Mouse (Mus musculus) megakaryocyte, adult 5-6 weeks (primary cell): ENCODE measurements around the gene Gm14569. TPM values are rescaled to one million over a fixed set of nuclear protein-coding genes. Genes with fewer than 3 reads are reported as not detected.

Experiments used
- ATAC-seq: 2 replicates; pipeline ENCODE4 v1.8.0; 2016; ENCODE audit warnings: mild to moderate bottlenecking, inconsistent platforms; ENCODE audit not compliant: poor library complexity, severe bottlenecking
- total RNA-seq, 2 experiments: library from RNA; stranded (forward) in 1 of 2; stranded (reverse) in 1 of 2; fragments of 153-499, 151-499 nt in 1 of 2; fragments of 221-1000, 200-1000 nt in 1 of 2; gene quantifications; 2 replicates each; pipeline versions ENCODE4 v1.2.3 to v1.2.4; 2015 to 2017

Gm14569 gene
- total RNA-seq (2015), result not detected in 2 replicates
- total RNA-seq (2017), result not detected in 2 replicates

GRCm38 (mm10) chrX:36491730-36492129 is at the start of gene Gm14569:
Gm14569 (minus strand) TSS chrX:36491830.
- ATAC-seq, result no peak

DNA sequence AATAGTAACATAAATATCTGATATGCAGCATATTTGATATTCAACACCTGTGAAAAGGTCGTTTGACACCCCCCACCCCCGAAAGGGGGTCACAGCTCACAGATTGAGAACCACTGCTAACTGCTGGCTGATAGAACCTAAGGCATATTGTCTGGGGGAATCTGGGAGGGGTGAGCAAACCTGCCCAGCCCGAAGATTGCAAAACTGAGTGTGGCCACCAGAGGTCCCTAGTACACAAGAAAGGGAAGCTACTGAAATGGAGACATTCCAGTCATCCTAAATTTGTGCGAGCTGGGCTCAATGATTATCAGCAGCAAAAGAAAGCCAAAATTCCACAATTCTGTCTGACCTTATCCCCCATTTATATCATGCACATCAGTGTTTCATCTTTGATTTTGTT is 42.9 kb upstream of the Gm14569 start:
- no peak for ATAC-seq

GRCm38 (mm10) chrX:36533744-36534143 is 42.1 kb upstream of the Gm14569 start:
- ATAC-seq, result no peak

- ATAC-seq, result no peak
Measured at GRCm38 (mm10) chrX:36530251-36530650, 38.6 kb upstream of the Gm14569 start.

GRCm38 (mm10) chrX:36523729-36524128 is 32.1 kb upstream of the Gm14569 start:
- no peak for ATAC-seq

GRCm38 (mm10) chrX:36513726-36514125 is 22.1 kb upstream of the Gm14569 start:
- no peak for ATAC-seq

- ATAC-seq, result no peak
Measured at GRCm38 (mm10) chrX:36513231-36513630, 21.6 kb upstream of the Gm14569 start.

- ATAC-seq, result no peak
Measured at GRCm38 (mm10) chrX:36506863-36507262, 15.2 kb upstream of the Gm14569 start.

DNA sequence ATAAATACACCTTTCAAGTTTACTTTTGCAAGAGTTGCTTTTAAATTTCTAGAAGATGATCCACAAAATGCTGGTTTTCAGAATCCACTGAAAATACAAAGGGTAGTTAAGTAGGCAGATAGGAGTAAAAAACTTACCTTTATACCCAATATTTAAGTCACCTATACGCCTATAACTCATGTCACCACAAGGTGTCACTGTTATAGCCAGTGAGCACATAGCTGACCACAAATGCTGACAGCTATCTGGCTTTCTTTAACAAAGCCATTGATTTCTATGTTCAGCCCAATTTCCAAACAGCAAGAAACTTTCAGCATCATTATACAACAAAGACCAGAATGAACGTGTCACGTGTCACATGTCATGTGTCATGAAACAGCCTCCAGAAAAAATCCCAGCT is 2.1 kb downstream of the Gm14569 start:
- ATAC-seq, result no peak

GRCm38 (mm10) chrX:36487996-36488395 is 3.6 kb downstream of the Gm14569 start:
- ATAC-seq, result no peak

DNA sequence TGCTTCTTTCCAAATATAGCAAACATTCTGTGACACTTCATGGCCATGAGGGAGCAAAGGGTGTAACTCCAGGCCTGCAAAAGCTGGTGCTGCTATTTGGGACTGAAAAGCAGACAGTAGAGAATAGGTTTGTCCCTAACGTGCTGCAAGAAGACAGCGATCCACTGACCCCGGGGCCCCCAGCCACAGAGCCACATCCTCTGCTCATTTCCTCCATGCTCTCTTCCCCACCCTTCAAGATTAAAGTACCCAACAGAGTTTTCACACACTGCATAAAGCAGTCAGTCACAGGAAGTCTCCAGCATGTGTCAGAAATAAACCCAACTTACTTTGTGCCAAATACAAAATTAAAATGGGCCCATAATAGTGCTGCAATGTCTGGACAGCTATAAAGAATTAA is 16.8 kb downstream of the Gm14569 start:
- peak; percentile 35; the same call in 1 of the 2 replicates for ATAC-seq

DNA sequence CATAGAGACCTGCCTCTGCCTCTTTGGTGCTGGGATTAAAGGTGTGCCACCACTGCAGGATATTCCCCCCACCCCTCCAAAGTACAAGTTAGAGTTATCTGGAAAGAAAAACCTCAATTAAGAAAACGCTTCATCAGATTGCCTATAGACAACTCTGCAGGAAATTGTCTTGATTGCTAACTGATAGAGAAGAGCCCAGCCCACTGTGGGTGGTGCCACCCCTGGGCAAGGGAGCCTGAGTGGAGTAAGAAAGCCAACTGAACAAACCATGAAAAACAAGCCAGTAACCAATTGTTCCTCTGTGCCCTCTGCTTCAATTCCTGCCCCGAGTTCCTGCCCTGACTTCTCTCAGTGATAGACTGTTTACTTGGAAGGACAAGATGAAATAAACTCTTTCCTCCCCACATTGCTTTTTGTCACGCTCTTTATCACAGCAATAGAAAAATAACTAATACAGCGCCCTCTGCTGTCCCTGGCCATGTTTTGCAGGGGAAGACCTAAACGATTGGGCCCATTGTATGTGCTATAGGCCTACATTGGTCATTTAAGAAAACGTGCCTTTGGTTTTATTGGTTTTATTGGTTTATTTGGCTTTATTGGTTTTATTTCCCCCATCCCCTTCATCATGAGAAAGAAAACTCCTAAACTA is 17.4 kb downstream of the Gm14569 start:
- peak; percentile 24; the same call in 1 of the 2 replicates for ATAC-seq

- no peak for ATAC-seq
Measured at GRCm38 (mm10) chrX:36456031-36456430, 35.6 kb downstream of the Gm14569 start.

GRCm38 (mm10) chrX:36437932-36438331 is 53.7 kb downstream of the Gm14569 start:
- no peak for ATAC-seq

DNA sequence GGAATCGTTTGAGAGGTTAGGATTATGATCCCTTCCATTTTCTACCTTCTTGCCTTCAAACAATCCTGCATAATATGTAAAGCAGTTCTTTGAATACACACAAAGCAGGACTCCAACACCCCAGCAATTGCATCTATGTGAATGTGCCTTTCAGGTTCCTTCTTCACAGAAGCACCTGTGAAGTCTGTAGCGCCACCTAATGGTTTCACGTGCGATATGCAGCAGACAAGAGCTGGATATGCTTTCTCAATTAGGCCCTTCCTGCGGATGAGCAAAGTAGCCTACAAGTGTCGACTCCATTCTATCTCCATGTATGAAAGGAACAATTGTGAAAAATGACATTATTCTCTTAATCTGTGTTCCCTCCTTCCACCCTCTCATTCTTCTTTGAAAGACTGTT is 56.6 kb downstream of the Gm14569 start:
- no peak for ATAC-seq

DNA sequence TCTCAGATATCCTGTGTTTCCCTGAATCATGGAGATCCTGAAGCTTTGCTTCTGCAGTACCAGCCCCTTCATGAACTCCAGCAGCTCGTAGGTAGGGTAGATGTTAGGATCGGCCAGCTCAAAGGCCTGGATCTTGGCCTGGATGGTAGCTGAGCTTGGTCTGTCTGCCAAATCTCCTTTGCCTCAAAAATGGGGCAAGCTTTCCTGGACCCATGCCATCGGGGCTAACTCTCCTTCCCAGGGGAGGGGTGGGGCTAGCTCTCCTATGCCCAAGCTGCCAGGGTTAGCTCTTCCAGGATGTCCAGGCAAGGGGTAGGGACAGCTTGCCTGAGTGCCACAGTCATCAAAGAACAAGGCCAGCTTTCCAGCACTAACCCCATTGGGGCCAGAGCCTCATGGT is 72.5 kb downstream of the Gm14569 start:
- no peak for ATAC-seq

DNA sequence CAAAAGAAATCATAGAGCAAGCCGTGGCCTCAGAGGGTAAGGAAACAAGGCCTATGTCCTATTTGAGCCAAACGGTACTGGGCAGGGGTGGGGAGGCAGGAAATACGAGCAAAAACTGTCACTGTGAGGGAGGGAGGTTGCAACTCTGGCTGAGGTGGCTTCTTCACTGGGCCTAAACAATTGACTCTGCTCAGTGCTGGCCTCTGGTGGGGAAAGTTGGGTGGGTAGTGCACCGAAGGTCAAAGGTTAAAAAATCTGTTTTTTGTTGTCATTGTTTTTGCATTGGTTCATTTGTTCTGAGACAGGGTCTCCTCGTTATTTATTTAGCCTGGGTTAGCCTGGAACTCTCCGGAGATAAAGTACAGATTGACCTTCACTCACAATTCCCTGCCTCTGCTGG is 89.3 kb downstream of the Gm14569 start:
- ATAC-seq, result no peak

GRCm38 (mm10) chrX:36400980-36401379 is 90.7 kb downstream of the Gm14569 start, which contains the start of gene Gm6268:
Gm6268 (plus strand) TSS chrX:36401280.
- no peak for ATAC-seq

GRCm38 (mm10) chrX:36393279-36393678 is 98.4 kb downstream of the Gm14569 start:
- ATAC-seq, result no peak

GRCm38 (mm10) chrX:36392672-36393071 is 99.0 kb downstream of the Gm14569 start:
- ATAC-seq, result no peak

- 0 out of 2 replicates have a peak, but pooled peaks have one; percentile 12 for ATAC-seq
Measured at GRCm38 (mm10) chrX:36390503-36390902, 101.1 kb downstream of the Gm14569 start.

DNA sequence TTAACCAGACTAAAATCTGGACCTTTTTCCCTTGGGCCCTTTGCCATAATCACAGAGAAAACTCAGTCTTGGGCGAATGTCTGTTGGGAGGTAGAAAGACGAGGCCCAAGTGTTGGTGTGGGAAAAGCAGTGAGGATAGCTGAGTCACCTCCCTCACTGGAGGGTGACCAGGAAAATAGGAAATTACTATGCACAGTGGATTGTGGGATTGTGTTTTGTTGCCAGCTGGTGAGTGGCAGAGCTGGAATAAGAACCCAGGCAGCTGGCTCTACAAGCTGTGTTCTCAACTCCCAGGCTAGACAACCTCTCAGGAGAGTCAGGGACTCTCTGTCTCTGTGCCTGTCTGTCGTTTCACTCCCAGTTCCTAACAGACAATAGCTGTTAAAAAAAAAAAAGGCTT is 101.7 kb downstream of the Gm14569 start:
- no peak for ATAC-seq

DNA sequence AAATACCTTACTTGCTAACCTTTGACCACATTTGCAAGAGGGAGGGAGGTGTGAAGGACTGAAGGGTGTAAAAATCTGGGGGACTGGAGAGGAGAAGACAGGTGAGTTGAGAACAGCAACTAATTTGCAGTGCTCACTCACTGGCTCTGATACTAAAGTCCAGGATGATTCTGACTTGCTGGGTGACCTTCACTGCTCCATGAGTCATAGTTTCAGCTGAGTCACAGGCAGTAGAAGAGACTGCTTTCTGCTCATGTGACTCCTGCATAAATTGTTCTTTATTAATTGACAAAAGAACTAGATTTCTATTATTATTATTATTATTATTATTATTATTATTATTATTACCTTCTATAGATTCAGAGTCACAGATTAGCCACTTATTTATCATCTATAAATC is 106.3 kb downstream of the Gm14569 start:
- no peak for ATAC-seq
